Mouse (Mus musculus) subcutaneous adipose tissue, adult 2 months (tissue): ENCODE measurements around the gene Hscb. TPM values are rescaled to one million over a fixed set of nuclear protein-coding genes. Genes with fewer than 3 reads are reported as not detected.

Experiments used
- polyA plus RNA-seq: library from polyadenylated mRNA; depleted of rRNA; stranded (reverse); fragments of >200 nt; gene quantifications from 2 replicates; pipeline ENCODE4 v1.2.3, GENCODE M21; 2012; ENCODE audit warnings: low replicate concordance; rRNA removed

Gene Hscb
- 15.5 and 19.6 TPM in 2 replicates for polyA plus RNA-seq

GRCm38 (mm10) chr5:110839678-110840365, at the start of gene Hscb, which contains the start of gene Chek2:
Gene Hscb, minus strand, starts transcription at chr5:110839777.
Gene Chek2, plus strand, starts transcription at chr5:110839979.

GRCm38 (mm10) chr5:110879584-110880374, 40.2 kb upstream of the Hscb start, which contains the start of gene Ttc28:
Gene Ttc28, plus strand, starts transcription at chr5:110879803.

GRCm38 (mm10) chr5:110809667-110810325, 29.8 kb downstream of the Hscb start, which contains the start of gene Ulk1:
Gene Ulk1, minus strand, starts transcription at chr5:110810097.

GRCm38 (mm10) chr5:110779998-110780760, 59.4 kb downstream of the Hscb start, which contains the start of gene Pus1:
Gene Pus1, minus strand, starts transcription at chr5:110780659.

Other genes with a start within 250 kb of the Hscb start
- 27.6 and 70.1 TPM in 2 replicates for gene Noc4l, start 186.4 kb downstream of the Hscb start, polyA plus RNA-seq
- 12.5 and 32.0 TPM in 2 replicates for gene Ddx51, start 186.3 kb downstream of the Hscb start, polyA plus RNA-seq
- 24.2 and 72.2 TPM in 2 replicates for gene Ep400, start 69.1 kb downstream of the Hscb start, polyA plus RNA-seq
- gene Pus1, start 59.1 kb downstream of the Hscb start, polyA plus RNA-seq: 28.3 and 37.5 TPM in 2 replicates
- 47.3 and 56.0 TPM in 2 replicates for gene Ulk1, start 29.7 kb downstream of the Hscb start, polyA plus RNA-seq
- gene Chek2, start 202 bp upstream of the Hscb start, polyA plus RNA-seq: 8.9 and 11.6 TPM in 2 replicates
- gene Ttc28, start 40.0 kb upstream of the Hscb start, polyA plus RNA-seq: 18.3 and 22.3 TPM in 2 replicates